Mouse (Mus musculus) adrenal gland, adult 2 months (tissue): Measurements from ENCODE around the gene Cdc42. TPM values are rescaled to one million over a fixed set of nuclear protein-coding genes. Genes with fewer than 3 reads are reported as not detected.

Experiments
- DNase-seq: peaks from one replicate; pipeline ENCODE4 v3.0.0; 2021
- polyA plus RNA-seq: library from polyadenylated mRNA; depleted of rRNA; stranded (reverse); fragments of >200 nt; gene quantifications from 2 replicates; pipeline ENCODE4 v1.2.3, GENCODE M21; 2012
- total RNA-seq, 2 experiments: library from RNA; stranded (reverse); gene quantifications; 2 replicates each; pipeline ENCODE4 v1.2.3; 2021

The Cdc42 gene
- total and polyA plus RNA-seq, 3 experiments = 24.7 to 486 (median 419) TPM

DNA sequence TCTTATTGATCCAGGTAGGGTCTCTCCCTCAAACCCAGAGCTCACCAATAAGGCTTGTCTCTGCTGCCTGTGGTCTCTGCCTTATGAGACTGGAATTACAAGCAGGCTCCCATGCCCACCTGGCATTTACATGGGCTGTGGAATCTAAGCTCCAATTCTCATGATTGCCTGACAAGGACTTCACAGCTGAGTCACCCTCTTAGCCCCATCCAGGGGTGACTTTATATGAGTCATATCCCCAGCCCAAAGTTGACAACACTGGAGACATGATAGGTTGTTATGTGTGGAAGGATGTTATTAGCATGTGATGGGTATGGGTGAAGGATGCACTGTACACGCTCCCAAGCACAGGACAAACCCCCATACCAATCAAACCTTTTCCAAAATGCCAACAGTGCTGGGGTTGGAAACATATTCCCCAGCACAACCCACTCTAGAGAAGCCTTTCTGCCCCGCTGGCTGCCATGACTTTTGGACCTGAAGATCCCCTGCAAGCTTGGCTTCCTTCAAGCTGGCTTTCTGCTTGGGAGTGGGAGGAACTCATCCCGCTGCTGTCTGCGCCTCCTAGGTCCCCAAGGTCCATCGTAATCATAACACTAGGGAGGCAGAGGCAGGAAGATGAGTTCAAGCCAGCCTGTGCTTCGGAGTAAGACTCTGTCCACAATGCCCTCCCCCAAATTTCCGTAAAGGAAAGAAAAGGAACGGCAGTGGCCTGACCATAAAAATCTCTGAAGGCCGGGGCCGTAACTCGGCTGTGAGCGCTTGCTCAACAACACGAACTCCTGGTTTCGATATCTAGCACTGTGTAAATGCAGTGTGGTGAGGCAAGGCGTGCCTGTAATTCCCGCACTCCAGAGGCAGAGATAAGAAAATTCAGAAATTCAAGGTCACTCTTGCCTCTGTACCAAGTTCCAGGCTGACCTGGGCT, 14.3 kb upstream of the Cdc42 start:
- DNase-seq = peak; percentile 64

DNA sequence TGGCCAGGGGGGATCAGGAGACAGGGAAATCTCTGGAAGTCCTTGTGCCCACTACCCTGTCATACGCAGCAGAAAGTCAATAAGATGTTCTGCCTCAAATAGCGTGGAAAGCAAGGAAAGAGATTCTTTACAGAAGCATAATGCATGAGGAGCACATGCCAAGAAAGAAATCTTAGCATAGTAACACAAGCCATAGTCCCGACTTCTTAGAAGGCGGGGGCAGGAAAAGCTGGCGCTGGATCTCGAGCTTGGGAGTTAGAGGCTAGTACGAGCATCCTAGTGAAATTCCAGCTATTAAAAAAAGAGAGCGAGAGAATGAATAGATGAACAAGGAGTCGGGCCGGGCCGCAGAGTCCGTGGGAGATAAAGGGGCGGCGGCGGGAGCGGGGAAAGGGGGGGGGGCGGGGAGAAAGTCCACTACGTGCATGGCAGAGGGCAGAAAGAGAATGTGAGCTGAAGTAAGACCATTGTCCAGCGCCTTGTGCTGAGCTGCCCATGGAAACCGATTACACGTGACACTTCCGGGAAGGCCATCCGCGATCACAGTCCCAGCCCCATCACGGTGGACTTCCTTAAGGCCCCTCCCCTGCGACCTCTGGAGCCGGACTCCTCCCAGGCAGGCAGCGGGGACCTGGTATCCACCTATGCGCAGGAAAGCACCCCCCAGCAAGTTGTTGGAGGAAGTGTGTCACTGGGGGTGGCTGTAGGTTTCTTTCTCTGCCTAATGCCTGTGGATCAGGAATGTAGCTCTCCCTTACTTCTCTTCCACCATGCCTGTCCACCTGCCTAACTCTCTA, 12.6 kb upstream of the Cdc42 start:
- DNase-seq = peak; percentile 72

GRCm38 (mm10) chr4:137368198-137368597, 10.7 kb upstream of the Cdc42 start:
- DNase-seq = no peak

GRCm38 (mm10) chr4:137367275-137368088, 10.0 kb upstream of the Cdc42 start:
- peak; percentile 45 for DNase-seq

DNA sequence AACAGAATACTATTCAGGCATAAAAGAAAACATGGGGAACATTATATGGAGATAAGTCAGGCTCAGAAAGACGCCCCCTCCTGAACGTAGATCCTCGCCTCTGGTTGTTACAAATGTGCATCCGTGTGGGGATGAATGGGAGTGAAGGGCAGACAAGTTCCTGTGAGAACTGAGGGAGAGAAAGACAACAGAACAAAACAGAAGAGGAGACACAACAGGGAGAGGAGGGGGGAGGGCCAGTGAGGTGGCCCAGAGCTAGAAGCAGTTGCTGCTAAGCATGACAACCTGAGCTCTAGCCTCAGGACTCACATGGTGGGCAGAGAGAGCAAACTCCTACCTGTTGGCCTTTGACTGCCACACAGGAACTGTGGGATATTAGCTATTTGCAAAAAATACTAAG, 8.6 kb upstream of the Cdc42 start:
- DNase-seq = no peak

GRCm38 (mm10) chr4:137365356-137366062, 8.0 kb upstream of the Cdc42 start:
- DNase-seq = no peak

DNA sequence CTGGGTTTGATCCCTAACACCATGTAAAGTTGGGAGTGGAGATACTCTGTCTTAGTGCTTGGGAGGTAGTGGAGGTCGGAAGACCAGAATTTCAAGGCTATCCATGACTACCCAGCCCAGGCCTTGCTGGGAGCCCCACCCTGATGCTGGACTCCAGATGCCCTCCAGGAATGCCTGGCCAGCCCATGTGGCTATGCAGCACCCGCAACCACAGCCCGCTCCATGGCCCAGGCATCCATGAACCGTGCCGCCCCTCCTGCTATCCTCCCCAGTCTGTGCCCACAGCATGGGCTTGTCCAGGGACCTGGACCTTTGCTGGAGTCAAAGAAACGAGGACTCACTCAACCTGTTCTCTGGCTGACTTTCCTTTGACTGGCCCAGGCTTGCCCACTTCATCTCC, 7.3 kb upstream of the Cdc42 start:
- DNase-seq = no peak

DNA sequence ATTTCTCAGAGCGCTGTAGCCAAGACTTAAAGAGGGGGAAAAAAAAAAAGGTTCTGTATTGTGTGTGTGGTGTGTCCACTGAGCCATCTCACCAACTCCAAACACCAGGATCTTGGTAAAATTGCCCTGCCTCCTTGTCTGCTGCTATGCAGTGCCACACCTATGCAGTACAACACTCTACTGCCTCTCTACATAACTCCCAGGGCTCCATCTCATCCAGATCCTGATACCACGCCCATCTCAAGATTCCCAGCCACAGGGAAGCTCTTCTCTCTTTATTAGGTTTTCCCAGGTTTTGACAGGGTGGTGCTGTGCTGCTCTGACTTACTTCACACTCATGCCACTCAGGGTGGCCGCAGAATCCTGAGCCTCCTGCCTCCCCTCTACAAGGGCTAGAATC, 3.5 kb upstream of the Cdc42 start:
- DNase-seq = no peak

- DNase-seq = no peak
Measured at GRCm38 (mm10) chr4:137358291-137359002, 927 bp upstream of the Cdc42 start.

GRCm38 (mm10) chr4:137356674-137357510, 628 bp downstream of the Cdc42 start:
- DNase-seq = peak; percentile 88

GRCm38 (mm10) chr4:137350627-137351026, 6.9 kb downstream of the Cdc42 start:
- DNase-seq = no peak

DNA sequence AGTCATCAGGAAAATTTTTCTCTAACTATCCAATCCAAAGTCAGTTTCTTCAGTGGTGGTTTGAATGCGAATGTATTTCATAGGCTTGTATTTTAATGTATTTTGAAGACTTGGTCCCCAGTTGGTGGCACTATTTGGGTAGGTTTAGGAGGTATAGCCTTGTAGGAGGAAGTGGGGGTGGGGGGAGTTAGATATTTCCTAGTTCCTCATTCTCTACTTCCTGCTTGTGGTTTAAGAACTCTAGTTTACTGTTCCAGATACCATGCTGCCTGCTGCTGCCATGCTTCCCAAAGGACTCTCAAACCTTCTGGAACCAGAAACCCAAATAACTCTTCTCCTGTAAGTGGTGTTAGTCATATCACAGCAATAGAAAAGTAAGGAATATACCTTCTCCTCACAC, 11.7 kb downstream of the Cdc42 start:
- DNase-seq = no peak

- DNase-seq = no peak
Measured at GRCm38 (mm10) chr4:137345112-137345511, 12.4 kb downstream of the Cdc42 start.

DNA sequence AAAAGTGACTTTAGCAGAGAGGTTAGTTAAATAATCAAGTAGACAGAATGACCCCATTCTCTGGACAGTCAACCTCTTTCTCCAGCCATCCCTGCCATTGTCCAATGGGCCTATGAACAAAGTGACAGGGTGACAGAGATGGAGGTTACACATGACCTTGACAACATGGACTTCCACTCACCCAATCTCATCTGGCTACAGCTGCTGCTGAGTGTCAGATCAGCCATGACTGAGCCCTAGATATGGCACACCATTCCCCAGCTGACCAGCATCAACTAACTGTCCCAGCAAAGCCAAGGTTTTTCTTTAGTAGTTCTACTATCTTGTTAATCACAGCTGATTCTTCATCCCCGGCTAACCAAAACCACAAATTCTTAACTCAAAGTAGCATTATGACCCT, 14.7 kb downstream of the Cdc42 start:
- DNase-seq = no peak

GRCm38 (mm10) chr4:137339415-137339814, 18.1 kb downstream of the Cdc42 start:
- peak; percentile 59 for DNase-seq

- DNase-seq = peak; percentile 61
Measured at GRCm38 (mm10) chr4:137336468-137336867, 21.1 kb downstream of the Cdc42 start.

DNA sequence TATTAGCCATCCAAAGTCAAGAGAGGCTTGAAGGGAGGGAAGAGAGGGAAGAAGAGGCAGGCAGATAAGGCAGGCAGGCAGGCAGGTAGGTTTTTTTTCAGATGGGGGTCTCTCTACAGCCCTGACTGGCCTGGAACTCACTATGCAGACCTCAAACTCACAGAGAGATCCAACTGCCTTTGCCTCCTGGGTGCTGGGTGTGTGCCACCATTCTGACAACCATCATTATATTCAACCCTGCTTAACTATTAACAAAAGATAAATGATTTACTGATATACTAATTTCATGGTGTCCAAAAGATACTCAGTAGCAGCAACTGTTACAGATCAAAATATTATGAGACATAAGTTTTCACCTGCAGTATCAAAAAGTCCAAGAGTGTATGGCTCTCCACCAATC, 25.5 kb downstream of the Cdc42 start:
- no peak for DNase-seq

DNA sequence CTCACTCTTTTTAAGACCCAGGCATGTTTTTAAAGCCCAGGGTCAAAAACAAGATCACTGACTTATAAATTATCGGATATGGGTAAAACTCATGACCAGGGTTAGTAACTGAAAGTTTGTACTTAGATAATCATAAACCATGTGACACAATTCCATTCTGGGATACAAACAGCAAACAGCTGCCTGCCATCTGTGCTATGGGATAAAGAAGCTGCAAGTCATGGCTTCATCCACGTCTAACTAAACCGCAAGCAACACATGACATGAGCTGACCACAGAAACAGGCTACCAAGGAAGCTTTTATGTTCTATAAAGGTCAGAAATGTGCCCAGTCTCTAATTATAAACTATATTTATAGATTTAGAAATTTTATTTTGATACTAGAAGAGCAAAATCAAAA, 31.0 kb downstream of the Cdc42 start:
- DNase-seq = no peak

DNA sequence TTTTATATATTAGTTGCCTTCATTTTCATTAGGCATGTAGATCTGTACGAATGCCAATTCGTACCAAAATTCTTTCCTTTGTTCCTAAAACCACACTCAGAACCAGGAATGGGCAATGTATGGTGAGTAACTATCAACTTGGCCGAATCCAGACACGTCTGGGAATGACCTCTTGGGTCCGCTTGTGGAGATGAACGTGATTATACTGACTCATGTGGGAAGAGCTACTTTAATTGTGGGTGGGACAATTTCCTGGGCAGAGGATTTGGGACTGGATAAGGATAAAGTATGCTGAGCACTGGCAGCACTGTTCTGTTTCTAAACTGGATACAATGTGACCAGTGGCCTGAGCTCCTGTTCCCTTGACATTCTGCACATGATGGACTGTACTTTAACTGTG, 32.6 kb downstream of the Cdc42 start:
- no peak for DNase-seq
